Mouse (Mus musculus) intestine, embryonic 14.5 days (tissue): Measurements from ENCODE around the gene Celf2. TPM values are rescaled to one million over a fixed set of nuclear protein-coding genes. Genes with fewer than 3 reads are reported as not detected.

Experiments
- ATAC-seq: fragments of 200-750 bp; cut with Nextera tagmentation; replicated peaks from 2 replicates; pipeline ENCODE4 v1.8.0; 2017; ENCODE audit warnings: low read depth, moderate number of reproducible peaks, moderate TSS enrichment, moderate library complexity; ENCODE audit not compliant: low FRiP score, low TSS enrichment
- DNase-seq: peaks from one replicate; pipeline ENCODE4 v3.0.0-alpha.2; 2018; ENCODE audit warnings: low spot score
- H3K27ac ChIP-seq: fragments of 300-500 bp; sonication (generic); 2 replicates; pipeline ENCODE4 v1.5.1; 2014; ENCODE audit warnings: low read depth, mild to moderate bottlenecking, control low read depth
- H3K27me3 ChIP-seq: fragments of 300-500 bp; sonication (generic); replicated peaks from 2 replicates; pipeline ENCODE4 v1.6.1; 2014; ENCODE audit warnings: low read length, control low read depth; ENCODE audit not compliant: control insufficient read depth, insufficient read depth
- H3K36me3 ChIP-seq: fragments of 300-500 bp; sonication (generic); 2 replicates; pipeline ENCODE4 v1.6.1; 2014; ENCODE audit warnings: low read length, control low read depth; ENCODE audit not compliant: control insufficient read depth, insufficient read depth
- H3K4me1 ChIP-seq: fragments of 300-500 bp; sonication (generic); replicated peaks from 2 replicates; pipeline ENCODE4 v1.6.1; 2014; ENCODE audit warnings: low read length, control low read depth, mixed read lengths; ENCODE audit not compliant: control insufficient read depth, insufficient read depth
- H3K4me2 ChIP-seq: fragments of 300-500 bp; sonication (generic); 2 replicates; pipeline ENCODE4 v1.6.1; 2014; ENCODE audit warnings: low read length
- H3K4me3 ChIP-seq: fragments of 300-500 bp; sonication (generic); 2 replicates; pipeline ENCODE4 v1.5.1; 2014; ENCODE audit warnings: low read depth, low read length, control low read depth, mixed read lengths
- H3K9ac ChIP-seq: fragments of 300-500 bp; sonication (generic); 2 replicates; pipeline ENCODE4 v1.6.1; 2014; ENCODE audit warnings: mild to moderate bottlenecking, low read length
- H3K9me3 ChIP-seq: fragments of 300-500 bp; sonication (generic); 2 replicates; pipeline ENCODE4 v1.6.1; 2016; ENCODE audit warnings: low read length, control low read depth; ENCODE audit not compliant: control insufficient read depth
- WGBS: fragments of 180-500 bp; shearing (Covaris S2); extraction: QIAGEN DNeasy Blood & Tissue Kit; methylation state at CpG from one replicate; pipeline ENCODE4 v1.1.7; 2014; 5-methylcytosine and 5-hydroxymethylcytosine counted together
- polyA plus RNA-seq: library from polyadenylated mRNA; unstranded; fragments of >200 nt; fragmentation: Nextera tagmentation; extraction: Ambion mirVana; gene quantifications from 2 replicates; pipeline ENCODE4 v1.2.1, GENCODE M21; 2014

Celf2 gene
- polyA plus RNA-seq, 1 experiment from 2014 or later = 53.5 TPM

- Histone ChIP-seq H3K27ac (no peak overlapping the region), H3K4me2 (no peak overlapping the region), H3K27me3 (no peaks in the 10 kb centered on the region), H3K9me3 (no peaks in the 10 kb centered on the region), H3K9ac (no peak overlapping the region), H3K36me3 (no peaks in the 10 kb centered on the region), H3K4me1 (no peaks in the 10 kb centered on the region), H3K4me3 (no peak overlapping the region)
- DNase-seq = no peak
- no peak for ATAC-seq
- 18% methylated on average over 2 of the region's 2 CpGs for WGBS
These were observed 802.1 kb downstream of the Celf2 start for GRCm38 (mm10) chr2:6707276-6707675.

GRCm38 (mm10) chr2:6705929-6706739 is 803.2 kb downstream of the Celf2 start:
- 86% methylated on average over 11 of the region's 11 CpGs for WGBS
- ATAC-seq = no peak
- Histone ChIP-seq H3K9ac (no peak overlapping the region), H3K4me3 (no peak overlapping the region), H3K36me3 (no peaks in the 10 kb centered on the region), H3K4me2 (no peak overlapping the region), H3K9me3 (no peaks in the 10 kb centered on the region), H3K27me3 (no peaks in the 10 kb centered on the region), H3K27ac (no peak overlapping the region), H3K4me1 (no peaks in the 10 kb centered on the region)
- no peak for DNase-seq

GRCm38 (mm10) chr2:6705475-6705874 is 803.9 kb downstream of the Celf2 start:
- H3K9me3 ChIP-seq = no peaks in the 10 kb centered on the region
- 78% methylated on average over 7 of the region's 7 CpGs for WGBS
- DNase-seq (no peak), ATAC-seq (no peak)
- no peak overlapping the region for H3K4me2 ChIP-seq
- H3K27ac ChIP-seq = no peak overlapping the region
- no peak overlapping the region for H3K9ac ChIP-seq
- no peaks in the 10 kb centered on the region for H3K27me3 ChIP-seq
- no peaks in the 10 kb centered on the region for H3K36me3 ChIP-seq
- no peaks in the 10 kb centered on the region for H3K4me1 ChIP-seq
- no peak overlapping the region for H3K4me3 ChIP-seq

- no peak for DNase-seq
- no peak overlapping the region for H3K27ac ChIP-seq
- no peaks in the 10 kb centered on the region for H3K9me3 ChIP-seq
- 89% methylated on average over 1 of the region's 1 CpGs for WGBS
- H3K4me1 ChIP-seq = no peaks in the 10 kb centered on the region
- no peak overlapping the region for H3K9ac ChIP-seq
- H3K4me3 ChIP-seq = no peak overlapping the region
- H3K36me3 ChIP-seq = no peaks in the 10 kb centered on the region
- no peaks in the 10 kb centered on the region for H3K27me3 ChIP-seq
- H3K4me2 ChIP-seq = no peak overlapping the region
- ATAC-seq = no peak
These were observed 804.6 kb downstream of the Celf2 start for GRCm38 (mm10) chr2:6704804-6705203.

GRCm38 (mm10) chr2:6704342-6704741 is 805.0 kb downstream of the Celf2 start:
- H3K4me3 ChIP-seq = no peak overlapping the region
- H3K27ac ChIP-seq = no peak overlapping the region
- no peak overlapping the region for H3K9ac ChIP-seq
- DNase-seq (no peak), ATAC-seq (no peak)
- no peaks in the 10 kb centered on the region for H3K36me3 ChIP-seq
- H3K9me3 ChIP-seq = no peaks in the 10 kb centered on the region
- H3K4me2 ChIP-seq = no peak overlapping the region
- 80% methylated on average over 7 of the region's 7 CpGs for WGBS
- no peaks in the 10 kb centered on the region for H3K4me1 ChIP-seq
- no peaks in the 10 kb centered on the region for H3K27me3 ChIP-seq

GRCm38 (mm10) chr2:6696326-6696725 is 813.0 kb downstream of the Celf2 start:
- no peaks in the 10 kb centered on the region for H3K9me3 ChIP-seq

GRCm38 (mm10) chr2:6695353-6695951 is 813.9 kb downstream of the Celf2 start:
- Histone ChIP-seq H3K4me3 (no peak overlapping the region), H3K9ac (no peak overlapping the region), H3K36me3 (no peaks in the 10 kb centered on the region), H3K4me1 (0 out of 2 replicates have a peak, but pooled peaks cover 3% of the 10 kb centered on the region), H3K27ac (no peak overlapping the region), H3K4me2 (no peak overlapping the region), H3K9me3 (no peaks in the 10 kb centered on the region), H3K27me3 (no peaks in the 10 kb centered on the region)
- DNase-seq (no peak), ATAC-seq (no peak)
- 45% methylated on average over 4 of the region's 4 CpGs for WGBS

More at GRCm38 (mm10) chr2:6696326-6696725, 813.0 kb downstream of the Celf2 start:
- Histone ChIP-seq H3K4me3 (no peak overlapping the region), H3K9ac (no peak overlapping the region), H3K27ac (no peak overlapping the region), H3K4me2 (no peak overlapping the region), H3K27me3 (no peaks in the 10 kb centered on the region), H3K4me1 (0 out of 2 replicates have a peak, but pooled peaks cover 3% of the 10 kb centered on the region), H3K36me3 (no peaks in the 10 kb centered on the region)
- DNase-seq (no peak), ATAC-seq (no peak)
- WGBS = 87% methylated on average over 1 of the region's 1 CpGs

- H3K4me3 ChIP-seq = no peak overlapping the region
- 66% methylated on average over 2 of the region's 2 CpGs for WGBS
- no peaks in the 10 kb centered on the region for H3K27me3 ChIP-seq
- no peaks in the 10 kb centered on the region for H3K9me3 ChIP-seq
- no peak overlapping the region for H3K9ac ChIP-seq
- H3K27ac ChIP-seq = no peak overlapping the region
- no peaks in the 10 kb centered on the region for H3K36me3 ChIP-seq
- no peaks in the 10 kb centered on the region for H3K4me1 ChIP-seq
- no peak for DNase-seq
- ATAC-seq = no peak
- H3K4me2 ChIP-seq = no peak overlapping the region
These were observed 819.7 kb downstream of the Celf2 start for GRCm38 (mm10) chr2:6689689-6690088.

- no peaks in the 10 kb centered on the region for H3K27me3 ChIP-seq
- H3K4me3 ChIP-seq = no peak overlapping the region
- no peaks in the 10 kb centered on the region for H3K4me1 ChIP-seq
- no peak overlapping the region for H3K4me2 ChIP-seq
- DNase-seq = no peak
- 95% methylated on average over 1 of the region's 1 CpGs for WGBS
- no peaks in the 10 kb centered on the region for H3K36me3 ChIP-seq
- no peak overlapping the region for H3K9ac ChIP-seq
- ATAC-seq = no peak
- no peak overlapping the region for H3K27ac ChIP-seq
- no peaks in the 10 kb centered on the region for H3K9me3 ChIP-seq
These were observed 831.1 kb downstream of the Celf2 start for GRCm38 (mm10) chr2:6678231-6678630.
